Mouse (Mus musculus) midbrain, embryonic 12.5 days (tissue): Measurements from ENCODE around the gene Stx6. TPM values are rescaled to one million over a fixed set of nuclear protein-coding genes. Genes with fewer than 3 reads are reported as not detected.

Source experiments
- ATAC-seq: fragments of 200-750 bp; cut with Nextera tagmentation; 2 replicates; pipeline ENCODE4 v1.8.0; 2017; ENCODE audit warnings: low read depth, moderate TSS enrichment, moderate library complexity; ENCODE audit not compliant: low FRiP score
- H3K27ac ChIP-seq: fragments of 300-500 bp; sonication (generic); replicated peaks from 2 replicates; pipeline ENCODE4 v1.5.1; 2016; ENCODE audit warnings: mild to moderate bottlenecking
- H3K27me3 ChIP-seq: fragments of 300-500 bp; sonication (generic); 2 replicates; pipeline ENCODE4 v1.6.1; 2016; ENCODE audit warnings: mild to moderate bottlenecking
- H3K36me3 ChIP-seq: fragments of 300-500 bp; sonication (generic); 2 replicates; pipeline ENCODE4 v1.6.1; 2016
- H3K4me1 ChIP-seq: fragments of 300-500 bp; sonication (generic); 2 replicates; pipeline ENCODE4 v1.6.1; 2016
- H3K4me2 ChIP-seq: fragments of 300-500 bp; sonication (generic); replicated peaks from 2 replicates; pipeline ENCODE4 v1.6.1; 2016; ENCODE audit warnings: mild to moderate bottlenecking, moderate library complexity
- H3K4me3 ChIP-seq: fragments of 300-500 bp; sonication (generic); 2 replicates; pipeline ENCODE4 v1.5.1; 2016; ENCODE audit warnings: mild to moderate bottlenecking
- H3K9ac ChIP-seq: fragments of 300-500 bp; sonication (generic); replicated peaks from 2 replicates; pipeline ENCODE4 v1.6.1; 2016; ENCODE audit warnings: mild to moderate bottlenecking, moderate library complexity
- H3K9me3 ChIP-seq: fragments of 300-500 bp; sonication (generic); 2 replicates; pipeline ENCODE4 v1.6.1; 2016; ENCODE audit warnings: mild to moderate bottlenecking
- WGBS: fragments of 180-500 bp; shearing (Covaris S2); methylation state at CpG from one replicate; pipeline ENCODE4 v1.1.7; 2016; 5-methylcytosine and 5-hydroxymethylcytosine counted together
- polyA plus RNA-seq: library from polyadenylated mRNA; unstranded; fragments of >200 nt; fragmentation: Nextera tagmentation; extraction: Ambion mirVana; gene quantifications from 2 replicates; pipeline ENCODE4 v1.2.1, GENCODE M21; 2016

Gene Stx6
- polyA plus RNA-seq, 1 experiment from 2014 or later: 122 TPM

GRCm38 (mm10) chr1:155201373-155201879 is 42.9 kb downstream of the Stx6 start:
- Histone ChIP-seq H3K27me3 (no peaks in the 10 kb centered on the region), H3K4me2 (no peak overlapping the region), H3K4me1 (peaks cover 50% of the 10 kb centered on the region), H3K9ac (no peak overlapping the region), H3K27ac (peak overlapping the region; percentile 2; the same call in 1 of the 2 replicates), H3K36me3 (peaks cover 64% of the 10 kb centered on the region), H3K9me3 (no peaks in the 10 kb centered on the region), H3K4me3 (no peak overlapping the region)
- WGBS: 59% methylated on average over 4 of the region's 4 CpGs
- peak; percentile 47 for ATAC-seq

GRCm38 (mm10) chr1:155201914-155202313 is 43.4 kb downstream of the Stx6 start:
- no peak overlapping the region for H3K4me3 ChIP-seq
- no peak overlapping the region; the same call in 1 of the 2 replicates for H3K9ac ChIP-seq
- H3K27ac ChIP-seq: peak overlapping the region; percentile 2; the same call in 1 of the 2 replicates
- no peak for ATAC-seq
- 86% methylated on average over 17 of the region's 17 CpGs for WGBS
- H3K9me3 ChIP-seq: no peaks in the 10 kb centered on the region
- no peaks in the 10 kb centered on the region for H3K27me3 ChIP-seq
- H3K36me3 ChIP-seq: peaks cover 65% of the 10 kb centered on the region
- peaks cover 51% of the 10 kb centered on the region for H3K4me1 ChIP-seq
- no peak overlapping the region for H3K4me2 ChIP-seq

- Histone ChIP-seq H3K27me3 (no peaks in the 10 kb centered on the region), H3K4me3 (no peak overlapping the region), H3K9me3 (no peaks in the 10 kb centered on the region), H3K36me3 (peaks cover 65% of the 10 kb centered on the region), H3K27ac (peak overlapping the region; percentile 2; the same call in 1 of the 2 replicates), H3K4me2 (no peak overlapping the region), H3K4me1 (peaks cover 51% of the 10 kb centered on the region), H3K9ac (no peak overlapping the region; the same call in 1 of the 2 replicates)
- WGBS: 87% methylated on average over 5 of the region's 5 CpGs
- no peak for ATAC-seq
These were observed 44.0 kb downstream of the Stx6 start for GRCm38 (mm10) chr1:155202472-155202871.

GRCm38 (mm10) chr1:155203101-155203500 is 44.6 kb downstream of the Stx6 start:
- 84% methylated on average over 7 of the region's 7 CpGs for WGBS
- Histone ChIP-seq H3K4me3 (no peak overlapping the region), H3K36me3 (peaks cover 64% of the 10 kb centered on the region), H3K9me3 (no peaks in the 10 kb centered on the region), H3K27ac (no peak overlapping the region), H3K4me1 (peaks cover 51% of the 10 kb centered on the region), H3K9ac (no peak overlapping the region), H3K27me3 (no peaks in the 10 kb centered on the region), H3K4me2 (no peak overlapping the region)
- no peak for ATAC-seq

GRCm38 (mm10) chr1:155203954-155204353 is 45.4 kb downstream of the Stx6 start:
- peak overlapping the region; percentile 46 for H3K27ac ChIP-seq
- WGBS: 88% methylated on average over 12 of the region's 12 CpGs
- no peaks in the 10 kb centered on the region for H3K9me3 ChIP-seq
- no peaks in the 10 kb centered on the region for H3K27me3 ChIP-seq
- ATAC-seq: no peak; the same call in 1 of the 2 replicates
- peaks cover 51% of the 10 kb centered on the region for H3K4me1 ChIP-seq
- peaks cover 57% of the 10 kb centered on the region for H3K36me3 ChIP-seq
- no peak overlapping the region for H3K4me2 ChIP-seq
- H3K4me3 ChIP-seq: no peak overlapping the region
- no peak overlapping the region for H3K9ac ChIP-seq

- peaks cover 48% of the 10 kb centered on the region for H3K4me1 ChIP-seq
- H3K27me3 ChIP-seq: no peaks in the 10 kb centered on the region
- no peaks in the 10 kb centered on the region for H3K9me3 ChIP-seq
- H3K27ac ChIP-seq: peak overlapping the region; percentile 46
- H3K4me3 ChIP-seq: no peak overlapping the region
- no peak overlapping the region for H3K9ac ChIP-seq
- WGBS: 79% methylated on average over 8 of the region's 8 CpGs
- ATAC-seq: no peak
- H3K36me3 ChIP-seq: peaks cover 52% of the 10 kb centered on the region
- H3K4me2 ChIP-seq: no peak overlapping the region
These were observed 46.1 kb downstream of the Stx6 start for GRCm38 (mm10) chr1:155204560-155205162.

- Histone ChIP-seq H3K9ac (no peak overlapping the region), H3K9me3 (no peaks in the 10 kb centered on the region), H3K27me3 (peaks cover 6% of the 10 kb centered on the region; the same call in 1 of the 2 replicates), H3K4me1 (peaks cover 54% of the 10 kb centered on the region), H3K27ac (0 out of 2 replicates have a peak overlapping the region, but pooled peaks have one; percentile 46), H3K36me3 (peaks cover 46% of the 10 kb centered on the region), H3K4me2 (no peak overlapping the region), H3K4me3 (no peak overlapping the region)
- WGBS: 60% methylated on average over 7 of the region's 7 CpGs
- no peak for ATAC-seq
These were observed 46.8 kb downstream of the Stx6 start for GRCm38 (mm10) chr1:155205311-155205710.

GRCm38 (mm10) chr1:155205822-155206660 is 47.5 kb downstream of the Stx6 start:
- H3K36me3 ChIP-seq: peaks cover 40% of the 10 kb centered on the region
- H3K27me3 ChIP-seq: peaks cover 11% of the 10 kb centered on the region; the same call in 1 of the 2 replicates
- H3K4me3 ChIP-seq: no peak overlapping the region
- no peak for ATAC-seq
- 75% methylated on average over 19 of the region's 19 CpGs for WGBS
- 0 out of 2 replicates have a peak overlapping the region, but pooled peaks have one; percentile 46 for H3K27ac ChIP-seq
- no peaks in the 10 kb centered on the region for H3K9me3 ChIP-seq
- no peak overlapping the region for H3K4me2 ChIP-seq
- H3K9ac ChIP-seq: no peak overlapping the region
- H3K4me1 ChIP-seq: peaks cover 58% of the 10 kb centered on the region

- H3K27me3 ChIP-seq: peaks cover 18% of the 10 kb centered on the region; the same call in 1 of the 2 replicates
- ATAC-seq: no peak
- peaks cover 66% of the 10 kb centered on the region for H3K4me1 ChIP-seq
- H3K9ac ChIP-seq: no peak overlapping the region
- peaks cover 22% of the 10 kb centered on the region for H3K36me3 ChIP-seq
- H3K9me3 ChIP-seq: no peaks in the 10 kb centered on the region
- H3K4me2 ChIP-seq: no peak overlapping the region
- H3K4me3 ChIP-seq: no peak overlapping the region
- no peak overlapping the region for H3K27ac ChIP-seq
- WGBS: 77% methylated on average over 3 of the region's 3 CpGs
These were observed 49.3 kb downstream of the Stx6 start for GRCm38 (mm10) chr1:155207859-155208258.

GRCm38 (mm10) chr1:155210011-155210763 is 51.7 kb downstream of the Stx6 start:
- WGBS: 78% methylated on average over 11 of the region's 11 CpGs

GRCm38 (mm10) chr1:155211017-155211416 is 52.5 kb downstream of the Stx6 start:
- 49% methylated on average over 7 of the region's 7 CpGs for WGBS
- H3K27me3 ChIP-seq: peaks cover 29% of the 10 kb centered on the region
- no peak overlapping the region; the same call in 1 of the 2 replicates for H3K27ac ChIP-seq
- H3K4me3 ChIP-seq: no peak overlapping the region
- ATAC-seq: no peak
- peaks cover 60% of the 10 kb centered on the region for H3K4me1 ChIP-seq
- no peak overlapping the region for H3K9ac ChIP-seq
- H3K4me2 ChIP-seq: no peak overlapping the region
- H3K9me3 ChIP-seq: no peaks in the 10 kb centered on the region
- H3K36me3 ChIP-seq: peaks cover 14% of the 10 kb centered on the region

More at GRCm38 (mm10) chr1:155210011-155210763, 51.7 kb downstream of the Stx6 start:
- H3K27ac ChIP-seq: 0 out of 2 replicates have a peak overlapping the region, but pooled peaks have one; percentile 30
- no peak overlapping the region for H3K9ac ChIP-seq
- peaks cover 22% of the 10 kb centered on the region for H3K27me3 ChIP-seq
- H3K36me3 ChIP-seq: peaks cover 14% of the 10 kb centered on the region
- H3K4me1 ChIP-seq: peaks cover 61% of the 10 kb centered on the region
- no peak overlapping the region for H3K4me2 ChIP-seq
- H3K4me3 ChIP-seq: no peak overlapping the region
- ATAC-seq: no peak
- no peaks in the 10 kb centered on the region for H3K9me3 ChIP-seq
